Comparison of ENCODE assay signal across 20 mouse cellular contexts in the genomic region with DNA sequence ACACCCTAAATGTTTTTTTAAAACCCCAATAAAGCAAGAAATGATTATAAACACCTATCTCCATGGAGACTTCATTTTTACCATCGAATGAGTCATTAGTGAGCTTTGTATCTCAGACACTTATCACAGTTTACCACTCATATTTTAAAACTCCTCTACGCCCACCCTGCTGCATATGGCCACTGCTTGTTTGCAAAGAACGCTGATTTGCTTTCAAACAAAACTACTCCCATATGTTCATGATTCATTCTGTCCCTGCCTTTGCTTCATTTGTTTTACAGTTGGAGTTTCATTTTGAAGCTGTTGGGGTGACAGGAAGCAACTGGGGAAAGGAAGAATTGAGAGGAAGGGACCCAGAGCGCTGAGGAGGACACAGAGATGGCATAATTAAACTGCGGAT.
DNase-seq lines count a peak whose midpoint lies in the region; ATAC-seq lines count a peak whose summit lies in the region.
"Had no signal": no experiment of that assay in that cellular context is flagged by ENCODE, and none has a peak within 500 bp of the region (broad histone marks: within the 10 kb centered on the region; RNA-seq: fewer than 3 reads in every experiment).

No protein-coding gene starts in this region.

- H3K4me2 ChIP-seq in liver, embryonic 12.5 days = no peak overlapping the region
- no peak overlapping the region for H3K4me2 ChIP-seq in hindbrain, embryonic 12.5 days (replicated peaks)
- H3K4me2 ChIP-seq in heart, embryonic 11.5 days = no peak overlapping the region
- H3K4me2 ChIP-seq: heart, embryonic 15.5 days; intestine, embryonic 15.5 days; kidney, embryonic 15.5 days; neural tube, embryonic 12.5 days had no signal

- no peak overlapping the region for H3K4me3 ChIP-seq in liver, embryonic 12.5 days
- H3K4me3 ChIP-seq in hindbrain, embryonic 12.5 days = no peak overlapping the region
- no peak overlapping the region for H3K4me3 ChIP-seq in heart, embryonic 11.5 days (ENCODE audit: low read depth, low read length)
- H3K4me3 ChIP-seq: embryonic facial prominence, embryonic 10.5 days; erythroblast, embryonic 14.5 days; heart, embryonic 15.5 days; hindbrain, embryonic 10.5 days; intestine, embryonic 15.5 days; kidney, embryonic 15.5 days; neural tube, embryonic 12.5 days had no signal

- DNase-seq in layer of hippocampus, adult 11-12 months (ENCODE audit: low spot score) = peak; percentile 43
- no peak for DNase-seq in layer of hippocampus, postnatal 25 days (ENCODE audit: extremely low spot score in 1 of 2, low spot score in 1 of 2)
- peak; percentile 82 for DNase-seq in brain, adult 2 months (ENCODE audit: low read depth, low spot score)
- DNase-seq in layer of hippocampus, adult 9-10 months (ENCODE audit: low spot score) = peak; percentile 36
- peak; percentile 43 to 66 for DNase-seq in right cerebral cortex, postnatal 10 days (ENCODE audit: low spot score in 2 of 2)
- DNase-seq: adrenal gland, postnatal 14 days; B cell, adult 2 months; cerebellum, adult 18-20 months; lung, postnatal 36 days; thymus, adult 18-20 months had no signal

- WGBS in liver, embryonic 12.5 days (ENCODE audit: insufficient replicate concordance) = 67% methylated on average over 5 of the region's 5 CpGs
- WGBS in hindbrain, embryonic 12.5 days = 85% methylated on average over 5 of the region's 5 CpGs
- 76% methylated on average over 5 of the region's 5 CpGs for WGBS in heart, embryonic 11.5 days (ENCODE audit: insufficient replicate concordance)

- H3K27me3 ChIP-seq in liver, embryonic 12.5 days (replicated peaks) = no peaks in the 10 kb centered on the region
- no peaks in the 10 kb centered on the region for H3K27me3 ChIP-seq in hindbrain, embryonic 12.5 days
- no peaks in the 10 kb centered on the region for H3K27me3 ChIP-seq in heart, embryonic 11.5 days (ENCODE audit: control insufficient read depth, insufficient read depth, low read length)
- H3K27me3 ChIP-seq: heart, embryonic 15.5 days; intestine, embryonic 15.5 days; kidney, embryonic 15.5 days; neural tube, embryonic 12.5 days had no signal

- no peak overlapping the region for H3K27ac ChIP-seq in liver, embryonic 12.5 days
- H3K27ac ChIP-seq in hindbrain, embryonic 12.5 days = no peak overlapping the region
- H3K27ac ChIP-seq in heart, embryonic 11.5 days (ENCODE audit: low read depth, low read length) = no peak overlapping the region
- H3K27ac ChIP-seq: embryonic facial prominence, embryonic 10.5 days; heart, embryonic 15.5 days; hindbrain, embryonic 10.5 days; intestine, embryonic 15.5 days; kidney, embryonic 15.5 days; neural tube, embryonic 12.5 days had no signal

- H3K9ac ChIP-seq in liver, embryonic 12.5 days = no peak overlapping the region
- no peak overlapping the region for H3K9ac ChIP-seq in hindbrain, embryonic 12.5 days
- no peak overlapping the region for H3K9ac ChIP-seq in heart, embryonic 11.5 days (ENCODE audit: low read depth, low read length)
- H3K9ac ChIP-seq: heart, embryonic 15.5 days; intestine, embryonic 15.5 days; kidney, embryonic 15.5 days; neural tube, embryonic 12.5 days had no signal

- H3K9me3 ChIP-seq in liver, embryonic 12.5 days (replicated peaks) = no peaks in the 10 kb centered on the region
- H3K9me3 ChIP-seq in hindbrain, embryonic 12.5 days (replicated peaks) = no peaks in the 10 kb centered on the region
- no peaks in the 10 kb centered on the region for H3K9me3 ChIP-seq in heart, embryonic 11.5 days (replicated peaks; ENCODE audit: control insufficient read depth, low read length)
- H3K9me3 ChIP-seq: embryonic facial prominence, embryonic 10.5 days; heart, embryonic 15.5 days; hindbrain, embryonic 10.5 days; intestine, embryonic 15.5 days; kidney, embryonic 15.5 days; neural tube, embryonic 12.5 days had no signal

- no peak for ATAC-seq in liver, embryonic 12.5 days
- ATAC-seq in hindbrain, embryonic 12.5 days (ENCODE audit: low FRiP score) = no peak
- ATAC-seq in heart, embryonic 11.5 days (replicated peaks; ENCODE audit: insufficient number of reproducible peaks, low FRiP score, low TSS enrichment) = no peak
- ATAC-seq: intestine, embryonic 15.5 days had no signal

- no peaks in the 10 kb centered on the region for H3K36me3 ChIP-seq in liver, embryonic 12.5 days
- no peaks in the 10 kb centered on the region for H3K36me3 ChIP-seq in hindbrain, embryonic 12.5 days
- no peaks in the 10 kb centered on the region for H3K36me3 ChIP-seq in heart, embryonic 11.5 days (ENCODE audit: control insufficient read depth, insufficient read depth, low read length)
- H3K36me3 ChIP-seq: embryonic facial prominence, embryonic 10.5 days; heart, embryonic 15.5 days; hindbrain, embryonic 10.5 days; intestine, embryonic 15.5 days; kidney, embryonic 15.5 days; neural tube, embryonic 12.5 days had no signal

- no peaks in the 10 kb centered on the region for H3K4me1 ChIP-seq in liver, embryonic 12.5 days
- H3K4me1 ChIP-seq in hindbrain, embryonic 12.5 days = no peaks in the 10 kb centered on the region
- no peaks in the 10 kb centered on the region for H3K4me1 ChIP-seq in heart, embryonic 11.5 days (ENCODE audit: control insufficient read depth, insufficient read depth, low read length)
- H3K4me1 ChIP-seq: embryonic facial prominence, embryonic 10.5 days; heart, embryonic 15.5 days; hindbrain, embryonic 10.5 days; intestine, embryonic 15.5 days; kidney, embryonic 15.5 days; neural tube, embryonic 12.5 days had no signal

Comparison
In these comparisons a context has a peak if more than half of its experiments do, and no peak if none do; other contexts are left out.
1. DNase-seq: peak in layer of hippocampus, adult 11-12 months (single experiment), brain, adult 2 months (single experiment), layer of hippocampus, adult 9-10 months (single experiment) and right cerebral cortex, postnatal 10 days (2 of 2); none in layer of hippocampus, postnatal 25 days (0 of 2).